Mouse (Mus musculus): ENCODE measurements around the gene Sesn3. TPM values are rescaled to one million over a fixed set of nuclear protein-coding genes. Genes with fewer than 3 reads are reported as not detected.
A peak's percentile ranks its signal among the peaks of the same experiment; 100 is the strongest.

Sesn3 gene
- polyA plus RNA-seq, 1 experiment from 2014 or later, result 16.1 TPM

DNA sequence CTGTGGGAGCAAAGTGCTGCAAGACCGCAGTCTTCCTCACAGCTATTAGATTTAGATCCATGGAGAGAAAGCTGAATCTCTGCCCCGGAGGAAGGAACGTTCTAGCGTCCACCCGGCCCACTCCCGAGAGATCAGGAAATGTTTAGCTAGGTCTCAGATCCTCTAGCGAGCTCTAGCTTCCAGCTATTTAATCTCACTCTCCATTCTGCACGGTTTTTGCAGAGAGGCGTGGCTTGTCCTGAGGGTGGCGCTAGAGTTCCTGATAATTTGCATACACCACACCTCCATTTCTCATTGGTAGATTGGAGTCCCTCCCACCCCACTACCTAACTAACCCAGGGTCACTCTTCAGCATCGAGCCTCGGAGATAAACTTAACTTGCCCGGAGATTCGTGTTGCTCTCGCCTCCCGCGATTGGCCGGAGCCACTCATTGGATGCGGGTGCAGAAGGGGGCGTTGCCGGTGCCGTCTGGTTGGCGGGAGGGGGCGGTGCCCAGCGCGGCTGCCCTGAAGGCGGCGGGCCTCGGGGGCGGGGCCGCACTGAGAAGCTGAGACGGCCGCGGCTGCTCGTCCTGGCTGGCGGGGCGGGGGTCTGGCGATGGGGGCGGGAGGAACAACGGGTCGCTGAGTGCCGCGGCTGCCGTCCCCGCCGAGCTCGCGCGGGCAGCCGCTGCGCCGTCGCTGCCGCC, 1.1 kb downstream of the Sesn3 start:
- peak overlapping the region; percentile 77 for H3K4me3 ChIP-seq (ENCODE audit: low read depth, low read length)
- ATAC-seq, result peak; percentile 99
- H3K4me1 ChIP-seq (ENCODE audit: control insufficient read depth, insufficient read depth, low read length), result peaks cover 20% of the 10 kb centered on the region
- H3K36me3 ChIP-seq (ENCODE audit: control insufficient read depth, insufficient read depth, low read length), result no peaks in the 10 kb centered on the region
- no peaks in the 10 kb centered on the region; the same call in 1 of the 2 replicates for H3K27me3 ChIP-seq (ENCODE audit: control insufficient read depth, insufficient read depth, low read depth, low read length)
- peak overlapping the region; percentile 71 for H3K4me2 ChIP-seq (ENCODE audit: low read length)
- H3K9me3 ChIP-seq (replicated peaks; ENCODE audit: control insufficient read depth, low read length, poor library complexity, severe bottlenecking), result no peaks in the 10 kb centered on the region
- H3K9ac ChIP-seq (ENCODE audit: low read depth, low read length), result peak overlapping the region; percentile 94
- WGBS, result under 1% methylated on average over 42 of the region's 54 CpGs
- peak overlapping the region; percentile 90 for H3K27ac ChIP-seq (ENCODE audit: low read length)

DNA sequence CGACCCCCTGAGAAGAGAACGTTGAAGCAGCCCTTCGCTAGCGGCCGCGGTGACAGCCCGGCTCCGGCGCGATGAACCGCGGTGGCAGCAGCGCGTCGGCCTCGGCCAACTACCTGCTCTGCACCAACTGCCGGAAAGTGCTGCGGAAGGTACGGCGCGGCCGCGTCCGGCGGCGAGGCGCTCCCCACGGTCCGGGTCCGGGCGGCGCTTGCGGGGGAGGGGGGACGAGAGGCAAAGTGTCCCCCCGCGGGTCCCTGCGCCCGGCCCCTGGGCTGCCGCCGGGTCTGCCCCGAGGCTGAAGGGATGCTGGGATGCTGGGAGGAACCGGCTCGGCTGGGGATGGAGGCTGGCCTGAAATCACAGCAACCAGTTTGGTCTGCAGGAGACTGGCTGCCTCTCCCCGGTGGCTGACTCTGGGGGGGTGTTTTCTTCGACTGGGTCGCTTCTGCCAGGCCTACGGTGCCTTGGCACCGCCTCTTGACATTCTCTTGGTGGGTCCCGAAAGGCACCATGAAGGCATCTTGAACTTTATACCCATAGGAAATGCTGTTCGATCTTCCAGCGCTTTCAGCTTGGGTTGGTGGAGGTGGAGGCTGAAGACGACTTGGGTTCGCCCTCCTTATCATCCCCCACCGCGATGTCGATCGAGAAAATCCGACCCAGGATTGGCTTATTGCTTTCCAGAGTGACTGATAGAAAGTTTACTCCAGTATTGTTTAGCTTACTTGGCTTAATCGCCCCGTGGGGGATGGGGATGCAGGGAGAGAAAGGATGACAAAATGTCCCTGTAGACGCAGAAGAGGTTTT, 1.8 kb downstream of the Sesn3 start:
- H3K27ac ChIP-seq (ENCODE audit: low read length), result peak overlapping the region; percentile 90
- no peaks in the 10 kb centered on the region; the same call in 1 of the 2 replicates for H3K27me3 ChIP-seq (ENCODE audit: control insufficient read depth, insufficient read depth, low read depth, low read length)
- no peaks in the 10 kb centered on the region for H3K36me3 ChIP-seq (ENCODE audit: control insufficient read depth, insufficient read depth, low read length)
- H3K4me3 ChIP-seq (ENCODE audit: low read depth, low read length), result peak overlapping the region; percentile 77
- H3K4me1 ChIP-seq (ENCODE audit: control insufficient read depth, insufficient read depth, low read length), result peaks cover 20% of the 10 kb centered on the region
- peak overlapping the region; percentile 71 for H3K4me2 ChIP-seq (ENCODE audit: low read length)
- H3K9ac ChIP-seq (ENCODE audit: low read depth, low read length), result peak overlapping the region; percentile 94
- H3K9me3 ChIP-seq (replicated peaks; ENCODE audit: control insufficient read depth, low read length, poor library complexity, severe bottlenecking), result no peaks in the 10 kb centered on the region
- peak; percentile 71 for ATAC-seq
- WGBS, result under 1% methylated on average over 60 of the region's 61 CpGs

GRCm38 (mm10) chr9:14277365-14277991, 2.6 kb downstream of the Sesn3 start:
- H3K27me3 ChIP-seq (ENCODE audit: control insufficient read depth, insufficient read depth, low read depth, low read length), result no peaks in the 10 kb centered on the region
- H3K4me2 ChIP-seq (ENCODE audit: low read length), result peak overlapping the region; percentile 71
- H3K4me3 ChIP-seq (ENCODE audit: low read depth, low read length), result peak overlapping the region; percentile 77
- peak overlapping the region; percentile 94 for H3K9ac ChIP-seq (ENCODE audit: low read depth, low read length)
- peaks cover 20% of the 10 kb centered on the region for H3K4me1 ChIP-seq (ENCODE audit: control insufficient read depth, insufficient read depth, low read length)
- under 1% methylated on average over 7 of the region's 7 CpGs for WGBS
- H3K9me3 ChIP-seq (replicated peaks; ENCODE audit: control insufficient read depth, low read length, poor library complexity, severe bottlenecking), result no peaks in the 10 kb centered on the region
- ATAC-seq, result no peak
- H3K36me3 ChIP-seq (ENCODE audit: control insufficient read depth, insufficient read depth, low read length), result no peaks in the 10 kb centered on the region
- peak overlapping the region; percentile 90 for H3K27ac ChIP-seq (ENCODE audit: low read length)

GRCm38 (mm10) chr9:14280696-14281095, 5.8 kb downstream of the Sesn3 start:
- H3K9ac ChIP-seq (ENCODE audit: low read depth, low read length), result no peak overlapping the region
- no peak overlapping the region for H3K4me3 ChIP-seq (ENCODE audit: low read depth, low read length)
- H3K4me1 ChIP-seq (ENCODE audit: control insufficient read depth, insufficient read depth, low read length), result peaks cover 9% of the 10 kb centered on the region
- H3K36me3 ChIP-seq (ENCODE audit: control insufficient read depth, insufficient read depth, low read length), result no peaks in the 10 kb centered on the region
- no peak overlapping the region for H3K4me2 ChIP-seq (ENCODE audit: low read length)
- WGBS, result 91% methylated on average over 1 of the region's 1 CpGs
- no peaks in the 10 kb centered on the region for H3K27me3 ChIP-seq (ENCODE audit: control insufficient read depth, insufficient read depth, low read depth, low read length)
- ATAC-seq, result no peak
- no peaks in the 10 kb centered on the region for H3K9me3 ChIP-seq (replicated peaks; ENCODE audit: control insufficient read depth, low read length, poor library complexity, severe bottlenecking)
- H3K27ac ChIP-seq (ENCODE audit: low read length), result no peak overlapping the region

DNA sequence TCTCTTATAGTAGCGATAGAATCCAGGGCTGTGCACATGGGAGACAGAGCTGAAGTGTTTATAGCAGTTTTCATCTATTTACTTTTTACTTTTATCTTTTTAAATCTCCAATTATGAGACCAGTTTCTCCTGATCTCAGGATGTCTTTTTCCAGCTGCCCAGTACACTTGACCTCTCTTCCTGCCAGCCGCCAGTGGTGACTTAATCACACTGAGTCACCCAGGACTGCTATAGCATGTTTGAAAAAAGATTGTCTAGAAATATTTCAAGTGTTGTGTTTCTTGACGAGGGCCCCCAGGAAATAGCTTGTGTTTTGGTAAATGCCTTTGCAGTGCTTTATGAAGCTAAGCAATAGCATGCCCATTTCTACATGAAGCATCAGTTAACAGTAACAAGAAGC, 10.2 kb downstream of the Sesn3 start:
- no peak overlapping the region for H3K4me2 ChIP-seq (ENCODE audit: low read length)
- H3K4me1 ChIP-seq (ENCODE audit: control insufficient read depth, insufficient read depth, low read length), result peaks cover 3% of the 10 kb centered on the region
- no peaks in the 10 kb centered on the region for H3K36me3 ChIP-seq (ENCODE audit: control insufficient read depth, insufficient read depth, low read length)
- H3K9ac ChIP-seq (ENCODE audit: low read depth, low read length), result no peak overlapping the region
- WGBS, result 64% methylated on average over 3 of the region's 3 CpGs
- no peak overlapping the region for H3K27ac ChIP-seq (ENCODE audit: low read length)
- H3K27me3 ChIP-seq (ENCODE audit: control insufficient read depth, insufficient read depth, low read depth, low read length), result no peaks in the 10 kb centered on the region
- H3K9me3 ChIP-seq (replicated peaks; ENCODE audit: control insufficient read depth, low read length, poor library complexity, severe bottlenecking), result no peaks in the 10 kb centered on the region
- no peak for ATAC-seq
- no peak overlapping the region for H3K4me3 ChIP-seq (ENCODE audit: low read depth, low read length)

GRCm38 (mm10) chr9:14287234-14287633, 12.4 kb downstream of the Sesn3 start:
- H3K27me3 ChIP-seq (ENCODE audit: control insufficient read depth, insufficient read depth, low read depth, low read length), result no peaks in the 10 kb centered on the region
- peaks cover 3% of the 10 kb centered on the region for H3K4me1 ChIP-seq (ENCODE audit: control insufficient read depth, insufficient read depth, low read length)
- no peak overlapping the region for H3K4me3 ChIP-seq (ENCODE audit: low read depth, low read length)
- H3K36me3 ChIP-seq (ENCODE audit: control insufficient read depth, insufficient read depth, low read length), result no peaks in the 10 kb centered on the region
- no peaks in the 10 kb centered on the region for H3K9me3 ChIP-seq (replicated peaks; ENCODE audit: control insufficient read depth, low read length, poor library complexity, severe bottlenecking)
- 95% methylated on average over 1 of the region's 1 CpGs for WGBS
- H3K9ac ChIP-seq (ENCODE audit: low read depth, low read length), result no peak overlapping the region
- ATAC-seq, result no peak
- H3K27ac ChIP-seq (ENCODE audit: low read length), result no peak overlapping the region
- no peak overlapping the region for H3K4me2 ChIP-seq (ENCODE audit: low read length)

DNA sequence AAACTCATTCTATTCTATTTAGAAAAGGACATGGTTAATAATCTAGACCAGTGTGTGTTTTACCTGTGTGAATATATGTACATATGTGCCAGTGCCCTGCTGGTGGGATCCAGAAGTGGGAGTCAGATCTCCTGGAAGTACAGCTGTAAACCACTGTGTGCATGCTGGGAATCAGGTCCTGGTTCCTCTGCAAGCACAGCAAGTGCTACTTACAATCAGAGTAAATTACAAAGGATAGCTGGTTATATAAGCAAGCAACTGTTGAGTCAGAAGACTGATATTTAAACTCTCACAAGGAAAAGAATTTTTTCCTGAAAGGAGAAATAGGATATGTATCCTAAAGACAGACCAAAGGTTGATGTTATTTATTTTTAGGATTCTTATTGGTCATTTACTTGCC, 13.6 kb downstream of the Sesn3 start:
- Histone ChIP-seq H3K9me3 (replicated peaks; ENCODE audit: control insufficient read depth, low read length, poor library complexity, severe bottlenecking) (no peaks in the 10 kb centered on the region), H3K4me3 (ENCODE audit: low read depth, low read length) (no peak overlapping the region), H3K27ac (ENCODE audit: low read length) (no peak overlapping the region), H3K27me3 (ENCODE audit: control insufficient read depth, insufficient read depth, low read depth, low read length) (no peaks in the 10 kb centered on the region), H3K36me3 (ENCODE audit: control insufficient read depth, insufficient read depth, low read length) (no peaks in the 10 kb centered on the region), H3K4me2 (ENCODE audit: low read length) (no peak overlapping the region), H3K9ac (ENCODE audit: low read depth, low read length) (no peak overlapping the region), H3K4me1 (ENCODE audit: control insufficient read depth, insufficient read depth, low read length) (peaks cover 3% of the 10 kb centered on the region)
- no peak for ATAC-seq

GRCm38 (mm10) chr9:14293866-14294265, 19.0 kb downstream of the Sesn3 start:
- no peak for ATAC-seq
- H3K4me3 ChIP-seq (ENCODE audit: low read depth, low read length), result no peak overlapping the region
- H3K9ac ChIP-seq (ENCODE audit: low read depth, low read length), result no peak overlapping the region
- 97% methylated on average over 1 of the region's 1 CpGs for WGBS
- no peaks in the 10 kb centered on the region for H3K27me3 ChIP-seq (ENCODE audit: control insufficient read depth, insufficient read depth, low read depth, low read length)
- H3K27ac ChIP-seq (ENCODE audit: low read length), result no peak overlapping the region
- H3K4me2 ChIP-seq (ENCODE audit: low read length), result no peak overlapping the region
- peaks cover 3% of the 10 kb centered on the region for H3K4me1 ChIP-seq (ENCODE audit: control insufficient read depth, insufficient read depth, low read length)
- no peaks in the 10 kb centered on the region for H3K36me3 ChIP-seq (ENCODE audit: control insufficient read depth, insufficient read depth, low read length)
- H3K9me3 ChIP-seq (replicated peaks; ENCODE audit: control insufficient read depth, low read length, poor library complexity, severe bottlenecking), result no peaks in the 10 kb centered on the region

Data from midbrain, embryonic 16.5 days (tissue).